Mouse (Mus musculus) gastrocnemius, postnatal 4 days (tissue): ENCODE measurements around the gene Arhgef3. TPM values are rescaled to one million over a fixed set of nuclear protein-coding genes. Genes with fewer than 3 reads are reported as not detected.

Source experiments
- DNase-seq, 2 experiments: peaks; one replicate each; pipeline ENCODE4 v3.0.0; 2021 to 2022; ENCODE audit warnings: low spot score in 2 of 2, mixed read lengths in 2 of 2
- total RNA-seq, 2 experiments: library from RNA; stranded (reverse); gene quantifications; 2 replicates each; pipeline ENCODE4 v1.2.3; 2021

Gene Arhgef3
- total RNA-seq, 2 experiments from 2014 or later = 24.8 to 25.1 TPM

DNA sequence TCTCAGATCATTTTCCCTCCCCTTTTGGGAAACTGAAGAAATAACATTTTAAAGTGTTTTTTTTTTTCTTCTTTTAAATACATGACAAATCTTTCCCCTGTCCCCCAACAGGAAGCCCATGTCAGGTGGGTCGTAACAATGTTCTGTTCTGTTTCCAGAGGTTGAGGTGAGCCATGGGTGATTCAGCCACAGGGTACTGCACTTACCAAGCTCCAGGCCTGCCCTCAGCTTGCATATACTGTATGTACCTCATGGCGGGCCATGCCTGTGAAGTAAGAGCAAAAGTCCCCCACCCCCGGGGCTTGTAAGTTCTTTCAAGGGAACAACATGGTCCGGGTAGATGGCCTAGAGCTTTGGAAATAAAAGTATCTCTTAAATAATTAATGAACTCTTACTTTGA is 188.6 kb downstream of the Arhgef3 start:
- DNase-seq = no peak

DNA sequence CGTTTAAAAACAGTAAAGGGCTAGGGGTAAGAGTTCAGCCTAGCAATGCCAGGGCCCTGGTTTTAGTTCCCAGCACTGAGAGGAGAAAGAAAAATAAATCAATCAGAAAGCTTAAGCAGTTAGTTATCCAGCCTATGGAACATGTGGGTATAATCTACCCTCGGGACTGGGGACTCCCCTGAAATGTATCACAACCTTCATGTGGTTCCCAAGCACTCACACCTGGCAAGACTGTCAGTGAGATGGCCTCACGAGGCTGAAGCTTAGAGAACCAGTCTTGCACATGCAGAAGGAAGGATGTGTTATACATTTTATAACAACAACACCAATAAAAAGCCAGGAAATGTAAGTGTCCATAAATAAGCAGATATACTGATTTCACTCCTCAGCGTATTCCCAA is 189.7 kb downstream of the Arhgef3 start:
- no peak for DNase-seq

DNA sequence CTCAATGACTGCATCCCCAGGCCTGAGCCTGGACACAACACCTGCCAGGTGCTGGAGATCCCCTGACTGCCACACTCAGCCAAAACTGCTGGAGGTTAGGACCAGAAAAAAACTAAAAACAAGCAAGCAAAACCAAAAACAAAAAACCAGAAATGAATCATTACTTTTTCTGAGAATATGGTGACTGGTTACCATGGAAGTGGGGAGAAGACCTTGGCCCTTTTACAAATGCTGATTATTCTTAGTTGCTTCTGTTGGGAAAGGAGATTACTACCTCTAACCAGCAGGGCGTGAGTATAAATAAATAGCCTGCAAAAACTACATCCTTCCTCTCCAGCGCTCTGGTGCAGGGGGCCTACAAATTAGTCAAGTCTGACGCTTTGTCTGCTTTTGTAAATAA is 194.1 kb downstream of the Arhgef3 start:
- DNase-seq = no peak

DNA sequence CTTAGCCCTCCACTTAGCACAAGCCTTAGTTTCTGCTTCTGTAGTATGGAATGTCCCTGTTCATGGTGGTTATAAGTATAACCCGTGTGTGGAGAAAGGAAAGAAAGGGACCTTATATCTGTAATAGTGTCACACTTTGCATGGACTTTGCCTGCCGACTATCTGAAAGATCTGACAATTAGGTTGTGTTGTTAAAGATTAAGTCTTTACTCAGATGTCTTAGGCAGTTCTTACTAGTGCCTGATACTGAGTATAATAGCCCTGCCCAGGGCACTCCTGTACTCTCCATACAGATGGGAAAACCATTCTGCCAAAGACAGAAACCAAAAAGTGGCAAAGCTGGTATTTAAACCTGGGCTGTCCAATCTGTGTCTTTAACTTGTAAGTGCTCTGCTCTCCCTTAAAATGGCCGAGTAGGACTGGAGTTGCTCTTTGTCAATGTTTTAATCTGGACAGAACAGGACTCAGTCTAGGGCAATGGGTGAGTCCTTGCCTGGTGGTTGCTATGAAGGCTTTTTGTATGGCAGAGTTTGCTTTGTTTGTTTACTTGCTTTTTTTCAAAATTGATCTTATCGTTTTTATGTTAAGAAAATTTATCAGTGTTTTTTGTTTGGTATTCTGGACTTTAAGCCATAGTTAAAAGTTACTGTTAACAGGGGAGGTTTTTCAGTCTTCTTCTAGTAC is 196.0 kb downstream of the Arhgef3 start:
- no peak for DNase-seq

DNA sequence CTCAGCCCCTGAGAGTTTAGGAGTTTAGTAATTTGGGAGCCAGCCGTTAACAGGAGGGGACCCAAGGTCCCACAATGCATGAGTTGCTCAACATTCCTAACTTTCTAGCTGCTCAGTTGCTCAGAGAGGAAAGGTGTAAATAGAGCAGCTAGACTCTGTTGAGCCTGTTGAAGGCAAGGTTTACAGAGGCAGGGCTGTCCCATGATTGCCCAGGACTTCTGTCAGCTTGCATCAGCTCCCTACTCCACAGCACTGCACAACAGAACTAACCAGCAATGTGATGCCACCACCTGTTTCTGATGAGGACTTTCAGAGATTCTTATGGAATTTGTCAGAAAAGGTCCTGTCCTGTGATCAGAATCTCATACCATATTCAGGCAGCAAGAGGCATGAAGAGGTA is 197.7 kb downstream of the Arhgef3 start:
- DNase-seq = no peak

DNA sequence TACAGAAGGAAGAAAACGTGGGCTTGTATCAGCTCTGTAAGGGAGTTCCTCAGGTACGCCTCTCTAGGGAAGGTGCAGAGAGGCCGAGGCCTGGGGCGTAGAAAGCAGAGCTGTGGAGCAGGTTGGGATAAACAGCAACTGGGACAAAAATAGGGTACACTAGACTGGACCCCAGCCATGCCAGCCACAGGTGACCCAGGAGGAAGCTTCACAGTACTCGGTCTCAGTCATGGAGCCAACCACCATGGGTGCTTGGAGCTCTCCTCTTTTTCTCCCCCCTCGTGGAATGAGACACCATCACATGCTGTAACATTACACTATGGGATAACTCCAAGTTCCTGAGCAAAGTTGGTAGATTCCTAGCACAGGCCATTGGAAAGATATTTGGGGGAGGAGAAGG is 201.0 kb downstream of the Arhgef3 start:
- DNase-seq = no peak

DNA sequence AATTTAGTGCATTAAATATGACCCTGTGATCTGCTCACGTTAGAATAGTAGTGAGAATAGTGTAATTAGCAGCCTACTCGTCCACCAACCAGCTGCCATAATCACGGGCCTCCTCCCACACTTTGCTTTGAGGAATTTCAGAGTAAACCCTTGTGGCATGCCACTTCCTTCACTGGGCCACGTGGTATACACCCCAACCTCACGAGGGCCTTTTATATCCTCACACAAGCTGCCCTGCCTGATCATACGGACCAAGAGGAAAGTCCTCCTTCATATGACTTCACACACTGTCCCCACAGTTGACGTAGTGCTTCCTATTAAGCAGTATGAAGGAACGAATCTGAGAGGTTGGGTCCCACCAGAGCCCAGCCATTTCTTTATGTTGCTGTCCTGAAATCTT is 202.4 kb downstream of the Arhgef3 start:
- DNase-seq = no peak

DNA sequence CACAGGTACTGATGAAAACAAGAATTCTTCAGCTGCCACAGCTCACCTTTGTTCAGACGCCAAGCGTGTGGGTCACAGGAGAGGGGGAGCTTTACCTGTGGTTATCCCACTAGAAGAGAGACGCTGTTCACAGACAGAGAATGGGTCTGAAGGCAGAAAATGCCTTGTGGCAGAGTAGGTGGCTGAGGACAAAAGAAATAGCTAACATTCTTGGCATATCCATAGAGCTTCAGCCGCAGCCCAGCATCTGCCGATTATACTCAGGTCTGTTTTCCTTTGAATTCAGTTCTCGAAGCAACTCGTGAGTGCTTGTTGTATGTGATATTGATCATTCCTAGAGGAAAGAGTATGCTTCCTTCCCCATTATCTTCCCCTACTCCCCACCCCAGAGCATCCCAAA is 204.7 kb downstream of the Arhgef3 start:
- no peak for DNase-seq

DNA sequence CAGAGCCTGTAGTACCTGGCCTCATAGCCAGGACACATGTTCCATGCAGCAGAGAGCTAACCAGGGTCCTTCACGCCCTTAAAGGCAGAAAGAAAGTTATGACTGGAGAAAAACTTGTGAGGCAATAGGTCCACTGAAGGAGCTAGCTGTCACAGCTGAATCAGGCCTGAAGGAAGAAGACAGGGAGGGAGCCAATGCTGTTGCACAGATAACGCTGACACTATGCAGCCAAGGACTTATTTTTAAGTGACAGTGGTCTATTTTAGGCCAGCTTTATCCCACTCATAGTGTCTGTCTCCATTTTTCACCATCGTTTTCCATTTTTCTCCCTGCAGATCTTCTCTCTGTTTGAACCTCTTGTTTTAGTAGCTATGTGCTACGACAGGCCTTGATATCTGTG is 207.3 kb downstream of the Arhgef3 start:
- DNase-seq = no peak

DNA sequence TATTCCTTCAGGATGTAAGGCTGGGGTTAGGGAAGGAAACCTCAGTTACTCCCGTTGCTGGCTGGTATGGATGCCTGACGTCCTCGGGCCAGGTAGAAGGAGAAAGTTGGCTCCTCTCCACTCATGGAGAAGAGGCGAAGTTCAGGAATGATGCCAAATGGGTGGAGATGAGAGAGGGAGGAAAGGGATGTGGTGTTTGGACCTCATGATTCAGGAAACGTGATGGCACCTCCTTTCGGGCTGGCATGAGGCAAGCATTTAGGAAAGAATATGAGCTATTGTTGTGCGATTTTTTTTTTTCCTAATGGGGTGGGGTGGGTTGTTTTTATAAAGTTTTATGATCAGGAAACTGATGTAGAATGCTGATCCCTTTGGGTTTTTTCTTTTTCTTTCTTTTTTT is 210.0 kb downstream of the Arhgef3 start:
- no peak for DNase-seq

DNA sequence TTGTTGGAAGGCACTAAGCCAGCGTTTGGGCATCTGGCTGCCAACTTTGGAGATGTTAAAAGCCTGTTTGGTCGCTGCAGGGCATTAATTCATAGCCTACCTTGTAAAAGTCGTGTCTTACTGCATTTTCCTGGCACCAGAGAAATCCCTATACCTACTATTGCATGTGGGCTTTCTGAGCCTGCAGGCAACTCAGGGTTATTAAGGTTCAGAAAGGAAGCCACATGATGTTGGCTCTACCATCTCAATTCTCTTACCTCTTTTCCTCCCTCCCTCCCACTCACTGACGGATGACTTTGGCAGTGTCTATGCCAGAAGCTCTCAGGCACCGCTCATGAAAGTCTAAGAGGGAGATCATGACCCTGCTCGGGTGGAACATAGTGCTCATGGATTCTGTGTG is 210.8 kb downstream of the Arhgef3 start:
- no peak for DNase-seq

DNA sequence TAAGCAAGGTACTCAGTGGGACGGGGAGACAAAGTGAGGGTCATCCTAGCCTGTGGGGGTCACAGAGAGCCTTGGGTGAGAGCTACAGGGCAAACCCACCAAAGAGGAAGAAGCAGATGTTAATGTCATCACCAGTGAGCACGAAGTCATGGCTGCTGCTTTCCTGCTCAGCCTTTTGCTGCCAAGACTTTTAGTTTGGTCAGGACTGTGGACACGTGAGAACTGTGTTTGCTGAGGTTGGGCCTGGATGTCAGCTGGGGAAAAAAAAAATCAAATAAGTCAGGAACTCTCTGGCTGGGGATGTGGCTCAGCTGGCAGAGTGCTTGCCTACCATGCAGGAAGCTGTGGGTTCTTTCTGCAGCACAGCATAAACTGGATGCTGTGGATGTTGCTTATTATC is 213.2 kb downstream of the Arhgef3 start:
- no peak for DNase-seq

DNA sequence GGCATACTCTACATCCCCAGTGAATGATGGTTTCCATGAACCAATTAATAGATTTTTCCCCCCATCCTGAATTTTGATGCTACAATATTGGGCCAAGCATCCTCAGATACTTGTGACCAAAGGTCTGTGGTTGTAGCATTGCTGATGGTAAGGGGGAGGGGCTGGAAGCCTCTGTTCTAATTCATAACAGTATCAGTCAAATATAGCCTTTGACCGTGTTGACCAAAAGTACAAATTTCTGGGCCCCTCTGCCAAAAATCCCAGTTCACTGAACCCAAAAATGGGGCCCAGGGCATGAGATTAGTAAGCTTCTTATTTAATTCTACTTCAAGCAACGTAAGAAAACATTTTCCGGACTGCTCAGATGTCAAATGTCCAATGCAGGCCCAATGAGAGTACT is 214.3 kb downstream of the Arhgef3 start:
- DNase-seq = no peak

DNA sequence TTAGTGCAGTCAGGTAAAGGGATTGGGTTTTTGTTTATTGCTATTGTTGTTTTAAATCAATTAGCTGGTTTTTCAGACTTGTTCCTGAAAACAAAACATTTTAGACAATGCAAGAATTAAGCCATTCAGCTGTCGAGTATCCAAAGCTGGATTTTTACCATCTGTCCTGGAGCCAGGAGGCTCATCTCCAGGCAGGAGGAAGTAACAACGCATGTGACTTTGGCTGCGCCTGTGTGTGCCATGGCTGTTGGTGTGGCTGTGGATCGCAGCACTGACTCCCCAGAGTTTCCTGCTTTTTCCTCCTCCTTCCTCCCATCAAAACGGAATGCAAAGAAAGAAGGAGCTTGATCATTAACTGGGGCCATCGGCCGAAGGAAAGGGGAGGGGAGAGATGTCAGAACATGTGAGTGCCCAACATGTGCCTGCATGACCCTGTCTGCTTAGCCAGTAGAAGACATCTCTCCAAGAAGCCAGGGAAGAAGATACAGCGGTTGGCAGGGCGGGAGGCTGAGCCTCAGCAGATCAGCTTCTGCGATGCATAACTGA is 216.9 kb downstream of the Arhgef3 start:
- DNase-seq = peak in 1 of 2 experiments; percentile 31

DNA sequence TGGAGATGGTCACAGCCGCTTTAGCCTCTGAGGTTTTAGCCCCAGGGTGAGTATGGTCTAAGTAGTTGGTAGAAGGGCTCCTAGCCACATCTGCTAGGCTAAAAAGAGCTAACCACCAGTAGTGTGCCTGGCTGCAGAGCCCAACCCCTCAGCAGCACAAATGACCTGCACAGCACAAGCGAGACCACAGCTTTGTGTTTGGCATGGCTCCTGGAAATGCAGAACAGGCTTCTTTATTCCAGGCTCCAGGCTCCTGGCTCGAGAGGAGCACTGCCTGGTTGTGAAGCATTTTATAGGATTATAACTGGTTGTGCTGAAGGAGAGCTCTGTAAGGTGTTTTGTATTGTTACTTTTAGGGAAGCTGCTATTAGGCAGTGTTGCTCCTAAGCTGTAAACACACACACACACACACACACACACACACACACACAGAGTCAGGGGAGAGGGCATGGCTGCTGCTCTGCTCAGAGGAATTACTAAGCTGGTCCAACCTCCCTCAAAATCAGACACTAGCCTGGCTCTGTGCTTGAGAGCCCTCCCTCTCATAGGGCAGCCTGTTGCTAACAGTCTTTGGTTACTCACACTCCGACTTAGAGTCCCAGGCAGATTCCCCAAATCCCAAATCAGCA is 217.8 kb downstream of the Arhgef3 start:
- DNase-seq = peak; percentile 49 to 61

DNA sequence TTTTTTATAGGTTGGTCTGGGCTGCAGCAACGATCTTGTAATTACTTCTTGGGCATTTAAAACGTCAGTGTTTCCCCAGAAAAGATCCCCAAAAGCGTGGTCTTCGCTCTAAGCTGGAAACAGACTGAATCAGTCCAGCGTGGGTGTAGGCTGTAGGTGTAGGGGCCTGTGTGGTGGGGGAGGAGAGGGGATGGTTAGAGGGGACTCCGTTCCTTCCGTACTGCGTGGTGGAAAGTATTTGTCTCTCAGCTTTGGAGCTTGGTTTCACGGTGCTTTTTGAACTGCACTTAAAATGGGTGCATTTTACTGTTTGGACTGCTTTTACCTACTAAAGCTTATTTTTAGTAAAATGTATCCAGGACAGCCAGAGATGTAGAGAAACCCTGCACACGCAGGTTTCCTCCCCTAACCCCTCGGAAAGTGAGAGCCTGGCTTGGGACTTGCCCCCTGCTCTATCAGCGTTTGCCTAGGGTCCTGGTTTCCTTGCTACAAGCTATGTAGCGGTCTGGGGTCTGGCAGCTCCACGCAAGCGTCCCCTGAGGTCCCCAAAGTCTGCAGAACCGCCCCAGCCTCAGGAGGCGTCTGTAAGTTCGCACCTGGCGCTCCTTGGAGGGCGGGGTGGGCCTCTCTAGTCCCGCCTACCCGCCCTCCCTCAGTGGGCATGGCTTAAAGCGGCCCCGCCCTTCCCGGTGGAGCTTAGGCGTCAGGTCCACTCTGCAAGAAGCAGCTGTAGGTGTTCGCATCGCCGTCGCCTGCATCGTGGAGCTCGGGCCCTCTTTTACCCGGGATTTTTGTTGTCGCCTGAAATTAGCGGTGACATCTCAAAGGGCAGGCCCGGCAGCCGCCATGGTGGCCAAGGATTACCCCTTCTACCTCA is 220.9 kb downstream of the Arhgef3 start:
- DNase-seq = peak; percentile 59 to 77

DNA sequence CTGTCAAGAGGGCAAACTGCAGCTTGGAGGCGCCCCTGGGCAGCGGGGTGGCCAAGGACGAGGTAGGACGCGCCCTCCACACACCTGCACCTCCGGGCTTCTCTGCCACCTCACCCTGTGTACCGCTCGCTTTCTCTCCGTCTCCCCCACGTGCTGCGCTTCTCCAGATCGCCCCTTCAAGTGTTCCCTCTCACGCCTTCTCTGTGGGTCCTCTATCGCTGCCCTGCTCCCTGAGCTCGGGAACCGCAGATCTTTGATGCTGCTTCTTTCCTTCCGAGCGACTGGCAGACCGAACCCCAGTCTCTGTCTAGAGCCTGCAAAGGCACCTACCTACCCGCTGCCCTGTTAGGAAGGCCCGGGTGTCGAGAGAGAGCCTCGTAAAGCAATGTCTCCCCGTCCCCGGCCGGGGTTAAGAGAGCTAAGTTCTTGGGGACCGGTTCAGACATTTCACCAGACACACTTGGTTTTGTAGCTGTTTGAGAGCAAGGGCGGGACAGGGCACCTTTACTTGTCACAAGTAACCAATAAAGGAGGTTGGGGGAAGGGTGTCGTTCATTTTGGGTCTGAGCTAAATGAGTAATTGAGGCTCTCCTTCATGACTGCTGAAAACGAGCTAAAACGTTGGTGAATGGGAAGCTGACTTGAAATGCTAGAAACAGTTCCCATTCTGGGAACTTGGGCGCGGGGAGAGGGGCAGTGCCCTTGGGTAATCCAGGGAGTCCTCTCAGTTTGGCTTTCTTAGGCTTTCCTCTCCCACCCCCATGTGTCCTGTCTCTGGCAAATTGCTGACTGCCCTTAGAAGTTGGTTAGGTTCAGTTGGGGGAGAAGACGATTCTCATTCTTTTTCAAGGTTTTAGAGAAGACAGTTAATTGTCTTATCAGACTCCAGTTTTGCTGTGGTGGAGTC is 221.8 kb downstream of the Arhgef3 start:
- peak in 1 of 2 experiments; percentile 24 for DNase-seq

DNA sequence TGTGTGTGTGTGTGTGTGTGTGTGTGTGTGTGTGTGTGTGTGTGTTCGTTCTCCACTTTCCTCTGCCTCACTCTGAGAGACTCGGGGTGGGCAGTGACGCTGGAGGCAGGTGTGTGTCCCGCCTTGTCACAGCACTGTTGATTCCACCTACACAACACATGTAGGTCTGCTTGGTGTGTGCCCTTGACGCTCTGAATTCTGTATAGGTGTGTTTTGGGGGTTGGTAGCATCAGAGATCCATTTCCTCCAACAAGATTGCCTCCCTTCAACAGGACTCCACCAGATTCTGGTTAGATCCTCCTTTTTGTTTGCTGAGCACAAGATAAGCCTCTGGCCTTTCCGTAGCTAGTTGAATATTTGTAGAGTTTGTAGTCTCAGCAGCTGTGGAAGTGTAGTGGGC is 222.5 kb downstream of the Arhgef3 start:
- DNase-seq = no peak

DNA sequence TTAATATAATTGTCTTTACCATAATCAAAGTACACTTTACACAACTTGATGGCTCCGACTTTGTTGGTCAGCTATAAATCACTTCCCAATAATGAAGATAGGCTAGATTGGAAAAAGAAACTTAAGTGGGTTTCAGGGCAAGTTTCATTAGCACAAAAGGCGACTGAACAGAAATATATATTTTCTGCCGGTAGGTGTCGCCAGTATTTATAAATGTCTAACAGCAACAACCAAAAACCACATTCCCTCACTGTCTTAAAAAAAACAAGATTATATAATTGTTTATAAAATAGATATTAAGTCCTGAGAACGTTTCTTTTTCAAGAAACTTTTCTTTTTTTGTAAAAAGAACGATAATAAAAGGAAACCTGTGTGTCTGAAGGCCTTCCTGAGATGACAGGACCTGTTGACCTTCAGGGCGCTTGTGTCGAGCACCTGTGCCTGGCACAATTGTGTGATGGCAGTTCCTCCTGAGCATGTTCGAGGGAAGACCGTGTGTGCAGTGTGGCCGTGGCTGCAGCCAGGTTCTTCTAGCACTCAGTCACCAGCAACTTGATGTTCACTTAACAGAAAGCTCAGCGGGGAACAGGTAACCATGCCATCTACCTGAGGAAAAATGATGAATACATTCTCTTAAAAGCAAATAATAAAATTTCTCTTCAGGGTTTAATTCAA is 223.5 kb downstream of the Arhgef3 start:
- peak in 1 of 2 experiments; percentile 33 for DNase-seq
